Mouse (Mus musculus): ENCODE data around the gene Slc16a14.

GRCm38 (mm10) chr1:84885921-84886320, 49.0 kb downstream of the Slc16a14 start:
- TF ChIP-seq CTCF (IDR thresholded peaks at IDR 0.05; ENCODE audit: extremely low read depth, insufficient read depth, low read length) (no peak), POLR2A (IDR thresholded peaks at IDR 0.05; ENCODE audit: extremely low read depth, insufficient read depth, low read length) (no peak)

Measured in cortical plate, adult 2 months (tissue).